Mouse (Mus musculus) liver, postnatal 0 days (tissue): ENCODE data around the gene Usp47.

Source experiments
- CTCF ChIP-seq: sonication (generic); IDR thresholded peaks from 2 replicates; pipeline ENCODE4 v1.5.1; 2016; ENCODE audit warnings: antibody characterized with exemption, low read depth
- EP300 ChIP-seq: IDR thresholded peaks from 2 replicates; pipeline ENCODE4 v1.6.1; 2016; ENCODE audit warnings: antibody characterized with exemption, low read depth, mild to moderate bottlenecking

GRCm38 (mm10) chr7:112053667-112054066, 30.4 kb downstream of the Usp47 start:
- TF ChIP-seq CTCF, result no peak
- no peak for TF ChIP-seq EP300
